Mouse (Mus musculus): Measurements from ENCODE around the gene Slc6a5.

The Slc6a5 gene

GRCm38 (mm10) chr7:49909850-49910249, at the start of gene Slc6a5:
Gene Slc6a5, plus strand, starts transcription at chr7:49910146.
- no peak for DNase-seq

GRCm38 (mm10) chr7:49861196-49861595, 48.8 kb upstream of the Slc6a5 start:
- no peak for DNase-seq

- no peak for DNase-seq
Observed at GRCm38 (mm10) chr7:49863753-49864152, 46.2 kb upstream of the Slc6a5 start.

- no peak for DNase-seq
Observed at GRCm38 (mm10) chr7:49869656-49870055, 40.3 kb upstream of the Slc6a5 start.

GRCm38 (mm10) chr7:49870276-49870675, 39.7 kb upstream of the Slc6a5 start:
- no peak for DNase-seq

GRCm38 (mm10) chr7:49877307-49877706, 32.6 kb upstream of the Slc6a5 start:
- no peak for DNase-seq

- DNase-seq: no peak
Observed at GRCm38 (mm10) chr7:49879051-49879450, 30.9 kb upstream of the Slc6a5 start.

GRCm38 (mm10) chr7:49879998-49880707, 29.8 kb upstream of the Slc6a5 start:
- no peak for DNase-seq

GRCm38 (mm10) chr7:49882288-49882687, 27.7 kb upstream of the Slc6a5 start:
- DNase-seq: peak; percentile 14 to 17

GRCm38 (mm10) chr7:49882694-49883389, 27.1 kb upstream of the Slc6a5 start:
- DNase-seq: no peak

GRCm38 (mm10) chr7:49887776-49888390, 22.1 kb upstream of the Slc6a5 start:
- no peak for DNase-seq

GRCm38 (mm10) chr7:49894786-49895185, 15.2 kb upstream of the Slc6a5 start:
- no peak for DNase-seq

- no peak for DNase-seq
Observed at GRCm38 (mm10) chr7:49895296-49895695, 14.7 kb upstream of the Slc6a5 start.

GRCm38 (mm10) chr7:49902003-49902552, 7.9 kb upstream of the Slc6a5 start:
- DNase-seq: no peak

GRCm38 (mm10) chr7:49907191-49908171, 2.5 kb upstream of the Slc6a5 start:
- DNase-seq: no peak

- no peak for DNase-seq
Observed at GRCm38 (mm10) chr7:49908181-49908855, 1.6 kb upstream of the Slc6a5 start.

- no peak for DNase-seq
Observed at GRCm38 (mm10) chr7:49908990-49909411, 945 bp upstream of the Slc6a5 start.

- no peak for DNase-seq
Observed at GRCm38 (mm10) chr7:49910361-49910760, 415 bp downstream of the Slc6a5 start.

- DNase-seq: no peak
Observed at GRCm38 (mm10) chr7:49911147-49911946, 1.4 kb downstream of the Slc6a5 start.

- no peak for DNase-seq
Observed at GRCm38 (mm10) chr7:49911947-49912262, 2.0 kb downstream of the Slc6a5 start.

GRCm38 (mm10) chr7:49913164-49913563, 3.2 kb downstream of the Slc6a5 start:
- no peak for DNase-seq
